Mouse (Mus musculus) heart, embryonic 14.5 days (tissue): ENCODE measurements around the gene Camk2d. TPM values are rescaled to one million over a fixed set of nuclear protein-coding genes. Genes with fewer than 3 reads are reported as not detected.

Experiments used
- ATAC-seq: fragments of 200-750 bp; cut with Nextera tagmentation; 2 replicates; pipeline ENCODE4 v1.8.0; 2017; ENCODE audit warnings: low read depth, moderate TSS enrichment; ENCODE audit not compliant: insufficient number of reproducible peaks, insufficient read depth, low FRiP score
- H3K27ac ChIP-seq, 2 experiments: fragments of 200-500 bp in 1 of 2; fragments of 300-500 bp in 1 of 2; sonication (generic) in 1 of 2; replicated peaks in 1 of 2; 2 replicates each; pipeline ENCODE4 v1.5.1; 2012 to 2014; ENCODE audit warnings: low read depth in 2 of 2, low read length in 2 of 2, control low read depth in 1 of 2, mild to moderate bottlenecking in 1 of 2, mixed read lengths in 1 of 2; ENCODE audit not compliant: control insufficient read depth in 1 of 2, insufficient read depth in 1 of 2
- H3K27me3 ChIP-seq: fragments of 300-500 bp; sonication (generic); 2 replicates; pipeline ENCODE4 v1.6.1; 2014; ENCODE audit warnings: mild to moderate bottlenecking, low read length, control low read depth; ENCODE audit not compliant: control insufficient read depth, insufficient read depth
- H3K36me3 ChIP-seq: fragments of 300-500 bp; sonication (generic); 2 replicates; pipeline ENCODE4 v1.6.1; 2014; ENCODE audit warnings: mild to moderate bottlenecking, control low read depth, low read length, mixed read lengths; ENCODE audit not compliant: control insufficient read depth, insufficient read depth
- H3K4me1 ChIP-seq, 2 experiments: fragments of 200-500 bp in 1 of 2; fragments of 300-500 bp in 1 of 2; sonication (generic) in 1 of 2; 2 replicates each; pipeline ENCODE4 v1.6.1; 2012 to 2014; ENCODE audit warnings: low read length in 2 of 2, control low read depth in 1 of 2, mixed read lengths in 1 of 2; ENCODE audit not compliant: control insufficient read depth in 2 of 2, insufficient read depth in 2 of 2
- H3K4me2 ChIP-seq: fragments of 300-500 bp; sonication (generic); 2 replicates; pipeline ENCODE4 v1.6.1; 2014; ENCODE audit warnings: mild to moderate bottlenecking, low read length
- H3K4me3 ChIP-seq, 2 experiments: fragments of 200-500 bp in 1 of 2; fragments of 300-500 bp in 1 of 2; sonication (generic) in 1 of 2; 2 replicates each; pipeline ENCODE4 v1.5.1; 2012 to 2014; ENCODE audit warnings: low read length in 2 of 2, mild to moderate bottlenecking in 2 of 2, control low read depth in 1 of 2, low read depth in 1 of 2, moderate library complexity in 1 of 2; ENCODE audit not compliant: control insufficient read depth in 1 of 2, insufficient read depth in 1 of 2
- H3K9ac ChIP-seq: fragments of 300-500 bp; sonication (generic); 2 replicates; pipeline ENCODE4 v1.6.1; 2014; ENCODE audit warnings: mild to moderate bottlenecking, low read length
- H3K9me3 ChIP-seq: fragments of 300-500 bp; sonication (generic); 2 replicates; pipeline ENCODE4 v1.6.1; 2016; ENCODE audit warnings: low read length, control low read depth; ENCODE audit not compliant: control insufficient read depth
- WGBS: fragments of 180-500 bp; shearing (Covaris S2); extraction: QIAGEN DNeasy Blood & Tissue Kit; methylation state at CpG from one replicate; pipeline ENCODE4 v1.1.7; 2014; 5-methylcytosine and 5-hydroxymethylcytosine counted together
- polyA plus RNA-seq: library from polyadenylated mRNA; unstranded; fragments of >200 nt; fragmentation: Nextera tagmentation; extraction: Ambion mirVana; gene quantifications from 2 replicates; pipeline ENCODE4 v1.2.1, GENCODE M21; 2014

Gene Camk2d
- polyA plus RNA-seq, 1 experiment from 2014 or later, result 149 TPM

- Histone ChIP-seq H3K9me3 (no peaks in the 10 kb centered on the region), H3K36me3 (no peaks in the 10 kb centered on the region), H3K4me2 (peak overlapping the region; percentile 62), H3K27me3 (no peaks in the 10 kb centered on the region), H3K4me1 (peaks cover 13 to 49% of the 10 kb centered on the region in 2 experiments), H3K27ac (peak overlapping the region; percentile 72 to 97; a peak in 3 of 4 replicates), H3K9ac (no peak overlapping the region), H3K4me3 (no peak overlapping the region)
- ATAC-seq, result no peak
- 9% methylated on average over 1 of the region's 1 CpGs for WGBS
These were observed 42.2 kb downstream of the Camk2d start for GRCm38 (mm10) chr3:126638259-126638658.

DNA sequence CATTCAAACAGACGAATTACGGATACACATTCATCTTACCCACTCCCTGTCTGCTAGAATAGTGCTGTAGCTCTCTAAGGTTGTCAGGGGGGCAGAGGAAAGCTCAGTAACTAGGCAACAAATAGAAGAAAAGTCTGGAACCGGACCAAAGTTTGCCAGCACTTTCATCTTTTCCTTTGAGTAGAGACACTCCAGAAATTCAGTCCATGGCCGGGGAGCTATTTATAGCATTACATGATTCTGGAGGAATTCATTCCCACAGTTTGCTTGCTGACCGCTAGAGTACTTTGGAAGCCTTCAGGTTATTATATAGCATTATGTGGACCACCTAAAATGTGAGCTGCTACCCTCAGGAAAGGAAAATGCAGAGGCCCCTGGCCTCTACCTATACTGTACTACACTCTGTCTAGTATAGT is 43.0 kb downstream of the Camk2d start:
- Histone ChIP-seq H3K4me2 (peak overlapping the region; percentile 62), H3K27ac (peak overlapping the region; percentile 94 to 97), H3K36me3 (no peaks in the 10 kb centered on the region), H3K9ac (peak overlapping the region; percentile 66), H3K4me1 (peaks cover 15 to 49% of the 10 kb centered on the region in 2 experiments), H3K4me3 (peak overlapping the region in 1 of 2 experiments; percentile 6; a peak in 1 of 4 replicates), H3K27me3 (no peaks in the 10 kb centered on the region), H3K9me3 (no peaks in the 10 kb centered on the region)
- peak; percentile 88 for ATAC-seq
- WGBS, result 6% methylated on average over 5 of the region's 5 CpGs

- Histone ChIP-seq H3K4me3 (no peak overlapping the region), H3K4me1 (peaks cover 15 to 51% of the 10 kb centered on the region in 2 experiments), H3K27ac (peak overlapping the region; percentile 46 to 97), H3K9me3 (no peaks in the 10 kb centered on the region), H3K27me3 (no peaks in the 10 kb centered on the region), H3K9ac (0 out of 2 replicates have a peak overlapping the region, but pooled peaks have one; percentile 25), H3K4me2 (no peak overlapping the region; the same call in 1 of the 2 replicates), H3K36me3 (no peaks in the 10 kb centered on the region)
- WGBS, result 77% methylated on average over 10 of the region's 10 CpGs
- no peak for ATAC-seq
These were observed 44.5 kb downstream of the Camk2d start for GRCm38 (mm10) chr3:126640443-126641251.

- Histone ChIP-seq H3K4me3 (no peak overlapping the region), H3K27ac (0 out of 4 replicates have a peak overlapping the region, but pooled peaks of 1 of the 2 experiments have one; percentile 33), H3K27me3 (no peaks in the 10 kb centered on the region), H3K4me1 (peaks cover 15 to 51% of the 10 kb centered on the region in 2 experiments), H3K9me3 (no peaks in the 10 kb centered on the region), H3K36me3 (no peaks in the 10 kb centered on the region), H3K9ac (no peak overlapping the region), H3K4me2 (no peak overlapping the region)
- WGBS, result 49% methylated on average over 4 of the region's 4 CpGs
- ATAC-seq, result no peak
These were observed 45.3 kb downstream of the Camk2d start for GRCm38 (mm10) chr3:126641451-126641850.

- 36% methylated on average over 10 of the region's 10 CpGs for WGBS
- Histone ChIP-seq H3K4me1 (peaks cover 15 to 46% of the 10 kb centered on the region in 2 experiments), H3K27ac (0 out of 4 replicates have a peak overlapping the region, but pooled peaks of 1 of the 2 experiments have one; percentile 22), H3K27me3 (no peaks in the 10 kb centered on the region), H3K36me3 (no peaks in the 10 kb centered on the region), H3K4me2 (no peak overlapping the region), H3K4me3 (no peak overlapping the region), H3K9ac (no peak overlapping the region), H3K9me3 (no peaks in the 10 kb centered on the region)
- ATAC-seq, result no peak
These were observed 47.2 kb downstream of the Camk2d start for GRCm38 (mm10) chr3:126643071-126644010.

GRCm38 (mm10) chr3:126650332-126650731 is 54.2 kb downstream of the Camk2d start:
- Histone ChIP-seq H3K27ac (no peak overlapping the region), H3K9me3 (no peaks in the 10 kb centered on the region), H3K27me3 (no peaks in the 10 kb centered on the region), H3K4me2 (no peak overlapping the region), H3K4me1 (peaks cover 3 to 26% of the 10 kb centered on the region in 2 experiments), H3K4me3 (no peak overlapping the region), H3K9ac (no peak overlapping the region), H3K36me3 (no peaks in the 10 kb centered on the region)
- WGBS, result 91% methylated on average over 4 of the region's 4 CpGs
- no peak for ATAC-seq

DNA sequence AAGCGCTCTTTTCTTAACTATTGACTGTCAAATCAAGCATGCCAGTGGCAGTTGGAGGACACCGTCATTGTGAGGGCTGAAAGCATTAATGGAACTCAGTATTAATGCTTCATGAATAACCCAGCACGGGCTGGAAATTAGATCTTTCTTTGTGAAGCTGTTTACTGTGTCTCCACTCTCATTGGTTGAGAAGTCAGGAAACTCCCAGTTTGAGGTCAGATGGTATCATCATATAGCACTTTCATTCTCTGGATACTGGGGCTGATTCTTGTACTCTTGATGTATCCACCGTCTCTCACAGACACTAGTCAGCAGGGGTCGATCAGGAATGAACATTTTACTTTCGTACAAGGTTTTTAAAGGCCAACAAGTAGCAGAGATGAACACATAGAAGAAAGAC is 54.6 kb downstream of the Camk2d start:
- ATAC-seq, result no peak
- no peak overlapping the region for H3K9ac ChIP-seq
- no peak overlapping the region for H3K27ac ChIP-seq
- H3K27me3 ChIP-seq, result no peaks in the 10 kb centered on the region
- H3K36me3 ChIP-seq, result no peaks in the 10 kb centered on the region
- H3K4me3 ChIP-seq, result no peak overlapping the region
- WGBS, result 85% methylated on average over 6 of the region's 6 CpGs
- no peak overlapping the region for H3K4me2 ChIP-seq
- H3K9me3 ChIP-seq, result no peaks in the 10 kb centered on the region
- peaks cover 5 to 27% of the 10 kb centered on the region in 2 experiments; a peak in 3 of 4 replicates for H3K4me1 ChIP-seq
